Mouse (Mus musculus): ENCODE data around the gene Chpt1.

Gene Chpt1

GRCm38 (mm10) chr10:88403021-88403420, 100.9 kb downstream of the Chpt1 start:
- no peak for DNase-seq
